ENCODE assay signal across 10 mouse cellular contexts in the genomic region with DNA sequence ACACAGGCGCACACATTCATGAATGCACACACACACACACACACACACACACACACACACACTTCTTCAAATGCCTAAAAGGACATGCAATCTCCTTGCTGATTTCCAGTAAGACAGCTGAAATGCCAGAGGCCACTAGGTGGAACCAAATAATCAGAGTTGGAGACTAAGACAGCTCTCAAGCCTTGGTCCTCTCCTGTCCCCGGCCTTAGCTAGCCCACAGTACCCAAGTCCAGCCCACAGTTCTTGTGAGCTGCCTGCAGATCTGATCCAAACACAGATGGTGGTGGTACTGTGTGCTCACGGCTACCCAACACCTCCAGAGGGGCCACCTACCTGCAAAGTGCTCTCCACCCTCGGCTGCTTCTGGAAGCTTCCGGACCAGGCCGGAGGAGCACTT. TPM values are rescaled to one million over a fixed set of nuclear protein-coding genes. Genes with fewer than 3 reads are reported as not detected.
DNase-seq lines count a peak whose midpoint lies in the region; ATAC-seq and TF ChIP-seq lines count a peak whose summit lies in the region.
"Had no signal": no experiment of that assay in that cellular context is flagged by ENCODE, and none has a peak within 500 bp of the region (broad histone marks: within the 10 kb centered on the region; RNA-seq: fewer than 3 reads in every experiment).

No protein-coding gene starts in this region.

- TF ChIP-seq EP300 in heart, postnatal 0 days (IDR thresholded peaks at IDR 0.05; ENCODE audit: low read depth): no peak

- no peaks in the 10 kb centered on the region for H3K9me3 ChIP-seq in heart, postnatal 0 days (replicated peaks; ENCODE audit: control insufficient read depth, low read length)
- H3K9me3 ChIP-seq: embryonic facial prominence, embryonic 12.5 days had no signal

- DNase-seq in 3T3-L1 (ENCODE audit: low read depth, low spot score): peak; percentile 90
- no peak for DNase-seq in Patski (ENCODE audit: low read depth, low spot score)
- DNase-seq in embryo, embryonic 11 days: peak; percentile 86
- DNase-seq in heart, postnatal 0 days (ENCODE audit: low spot score): peak; percentile 73
- peak; percentile 78 to 85 for DNase-seq in kidney, postnatal 25 days
- DNase-seq in lung, postnatal 10 days: peak; percentile 90
- peak; percentile 62 for DNase-seq in right cerebral cortex, postnatal 25 days
- DNase-seq in T-cell, adult 2 months (ENCODE audit: low spot score): no peak

- H3K9ac ChIP-seq in heart, postnatal 0 days (replicated peaks; ENCODE audit: low read depth, low read length): no peak overlapping the region
- H3K9ac ChIP-seq: embryonic facial prominence, embryonic 12.5 days had no signal

- H3K27me3 ChIP-seq in Patski: no peaks in the 10 kb centered on the region
- peaks cover 52% of the 10 kb centered on the region for H3K27me3 ChIP-seq in heart, postnatal 0 days (ENCODE audit: control insufficient read depth, insufficient read depth, low read length)
- H3K27me3 ChIP-seq: embryonic facial prominence, embryonic 12.5 days had no signal

- no peak overlapping the region for H3K4me3 ChIP-seq in heart, postnatal 0 days (ENCODE audit: low read depth, low read length)
- H3K4me3 ChIP-seq: embryonic facial prominence, embryonic 12.5 days had no signal

- CTCF ChIA-PET in Patski (lab: Charles Lee): interaction anchor here (0.9 to 4.6 kb wide), 18 partner anchors 11 to 528 kb away, joined by 3 to 78 read pairs (median 5); a partner anchor contains a TSS

- no peak overlapping the region for H3K4me2 ChIP-seq in heart, postnatal 0 days (ENCODE audit: low read depth, low read length)
- H3K4me2 ChIP-seq: embryonic facial prominence, embryonic 12.5 days had no signal

- H3K27ac ChIP-seq in heart, postnatal 0 days (ENCODE audit: low read depth): no peak overlapping the region
- H3K27ac ChIP-seq: embryonic facial prominence, embryonic 12.5 days had no signal

- ATAC-seq in Patski: peak; percentile 45
- peak; percentile 65 for ATAC-seq in heart, postnatal 0 days (ENCODE audit: insufficient read depth, low read depth)

- no peaks in the 10 kb centered on the region for H3K4me1 ChIP-seq in heart, postnatal 0 days (ENCODE audit: control insufficient read depth, insufficient read depth)
- H3K4me1 ChIP-seq: embryonic facial prominence, embryonic 12.5 days had no signal

- POLR2A ChIA-PET in Patski (lab: Charles Lee): interaction anchor here (0.6 to 2.6 kb wide), 6 partner anchors 87 to 359 kb away, joined by 3 to 14 read pairs (median 3); a partner anchor contains a TSS

- H3K36me3 ChIP-seq in heart, postnatal 0 days (replicated peaks; ENCODE audit: control insufficient read depth, insufficient read depth, low read length): no peaks in the 10 kb centered on the region
- H3K36me3 ChIP-seq: embryonic facial prominence, embryonic 12.5 days had no signal

- in situ Hi-C loops in Patski (cut with MboI; ENCODE audit: low pct_unique_long_range_greater_than_20kb): loop anchor here (5.0 to 25.0 kb wide), 3 partner anchors 85 to 515 kb away; a partner anchor contains a TSS

- peak; percentile 87 for TF ChIP-seq CTCF in Patski (IDR thresholded peaks at IDR 0.05)
- TF ChIP-seq CTCF in heart, postnatal 0 days (IDR thresholded peaks at IDR 0.05; ENCODE audit: low read depth): peak; percentile 90

- 56% methylated on average over 6 of the region's 6 CpGs for WGBS in heart, postnatal 0 days

RNA-seq across cellular contexts. Expression of a gene that starts 4.5 kb away (rescaled TPM):
- polyA plus RNA-seq in Patski (2021): 0.04 TPM
- not detected in 2 replicates for total RNA-seq in heart, postnatal 0 days (2014; rRNA removed; ENCODE audit: low replicate concordance)
- polyA plus RNA-seq in heart, postnatal 0 days (2015; fragmentation: Nextera tagmentation; extraction: Ambion mirVana): not detected in 2 replicates
- total RNA-seq: neutrophil, adult 5-6 weeks had no signal
- polyA plus RNA-seq: embryonic facial prominence, embryonic 12.5 days had no signal

RNA-seq across cellular contexts. Expression of a gene that starts 25.4 kb away (rescaled TPM):
- polyA plus RNA-seq in Patski (2021): 111 TPM
- total RNA-seq in heart, postnatal 0 days (2014; rRNA removed; ENCODE audit: low replicate concordance): 40.1 and 43.4 TPM in 2 replicates
- polyA plus RNA-seq in heart, postnatal 0 days (2015; fragmentation: Nextera tagmentation; extraction: Ambion mirVana): 31.9 and 35.3 TPM in 2 replicates

RNA-seq across cellular contexts. Expression of a gene that starts 39.5 kb away (rescaled TPM):
- 0.19 TPM for polyA plus RNA-seq in Patski (2021)
- total RNA-seq in heart, postnatal 0 days (2014; rRNA removed; ENCODE audit: low replicate concordance): 2.1 and 3.9 TPM in 2 replicates
- polyA plus RNA-seq in heart, postnatal 0 days (2015; fragmentation: Nextera tagmentation; extraction: Ambion mirVana): 0.22 and 0.30 TPM in 2 replicates

Comparison
In these comparisons a context has a peak if more than half of its experiments do, and no peak if none do; other contexts are left out.
1. DNase-seq: peak in 3T3-L1 (single experiment), embryo, embryonic 11 days (single experiment), heart, postnatal 0 days (single experiment), kidney, postnatal 25 days (2 of 2), lung, postnatal 10 days (single experiment) and right cerebral cortex, postnatal 25 days (single experiment); none in Patski (single experiment) and T-cell, adult 2 months (single experiment).